ENCODE assay signal across 13 mouse cellular contexts in the genomic region with DNA sequence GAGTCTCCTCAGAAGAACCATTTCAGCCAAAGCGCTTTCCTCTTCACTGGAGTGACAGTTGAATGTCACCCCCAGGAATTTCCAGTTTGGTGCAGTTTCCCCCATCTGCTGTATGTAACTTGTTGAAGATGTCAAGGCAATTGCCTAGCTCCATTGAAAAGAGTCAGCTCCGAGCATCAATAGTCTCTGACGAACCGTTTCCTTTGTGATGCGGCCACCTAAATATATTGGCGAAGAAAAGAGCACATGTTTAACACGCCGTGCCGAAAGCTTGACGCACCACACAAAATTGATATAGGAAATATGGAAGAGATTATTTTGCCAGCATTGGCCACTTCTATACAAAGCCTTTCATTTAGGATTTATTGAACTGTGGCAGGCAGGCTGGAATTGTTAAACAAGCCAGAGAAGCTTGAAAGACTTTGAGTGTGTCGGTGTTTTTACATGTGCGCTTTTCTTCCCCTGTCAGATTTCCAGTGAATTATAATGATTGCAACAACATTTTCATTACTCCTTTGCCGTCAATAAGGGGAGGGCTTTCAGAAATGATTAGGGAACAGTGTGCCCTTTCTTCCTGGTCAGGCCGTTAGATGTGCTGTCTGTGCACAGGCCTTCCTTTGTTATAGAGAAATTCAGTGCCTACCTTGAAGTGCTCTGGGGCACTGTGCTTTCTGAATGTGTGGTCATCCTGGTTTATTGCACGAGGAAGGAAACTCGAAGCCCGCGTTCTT.
A peak's percentile ranks its signal among the peaks of the same experiment; 100 is the strongest.
DNase-seq lines count a peak whose midpoint lies in the region; ATAC-seq lines count a peak whose summit lies in the region.
"Had no signal": no experiment of that assay in that cellular context is flagged by ENCODE, and none has a peak within 500 bp of the region (broad histone marks: within the 10 kb centered on the region; RNA-seq: fewer than 3 reads in every experiment).

No protein-coding gene starts in this region.

- H3K36me3 ChIP-seq in forebrain, embryonic 15.5 days = no peaks in the 10 kb centered on the region
- no peaks in the 10 kb centered on the region for H3K36me3 ChIP-seq in limb, embryonic 11.5 days (ENCODE audit: control insufficient read depth, insufficient read depth, low read length)
- H3K36me3 ChIP-seq: heart, embryonic 12.5 days had no signal

- ATAC-seq in forebrain, embryonic 15.5 days (replicated peaks) = peak; percentile 41; the same call in 1 of the 2 replicates
- ATAC-seq in limb, embryonic 11.5 days (ENCODE audit: insufficient number of reproducible peaks, low FRiP score, low TSS enrichment, low read depth) = peak; percentile 64; the same call in 1 of the 2 replicates

- no peak overlapping the region for H3K4me3 ChIP-seq in forebrain, embryonic 15.5 days
- no peak overlapping the region for H3K4me3 ChIP-seq in limb, embryonic 11.5 days (ENCODE audit: low read depth, low read length)
- H3K4me3 ChIP-seq: heart, embryonic 12.5 days had no signal

- WGBS in forebrain, embryonic 15.5 days = 35% methylated on average over 18 of the region's 18 CpGs
- WGBS in limb, embryonic 11.5 days = 63% methylated on average over 18 of the region's 18 CpGs

- no peaks in the 10 kb centered on the region for H3K27me3 ChIP-seq in forebrain, embryonic 15.5 days
- no peaks in the 10 kb centered on the region for H3K27me3 ChIP-seq in limb, embryonic 11.5 days (ENCODE audit: control insufficient read depth, insufficient read depth, low read length)
- H3K27me3 ChIP-seq: CH12.LX; heart, embryonic 12.5 days had no signal

- no peak overlapping the region for H3K9ac ChIP-seq in forebrain, embryonic 15.5 days (replicated peaks)
- no peak overlapping the region for H3K9ac ChIP-seq in limb, embryonic 11.5 days (ENCODE audit: low read length)
- H3K9ac ChIP-seq: heart, embryonic 12.5 days had no signal

- H3K27ac ChIP-seq in forebrain, embryonic 15.5 days (replicated peaks) = peak overlapping the region; percentile 3; the same call in 1 of the 2 replicates
- no peak overlapping the region for H3K27ac ChIP-seq in limb, embryonic 11.5 days (replicated peaks; ENCODE audit: low read depth, low read length)
- H3K27ac ChIP-seq: stomach, postnatal 0 days had no signal

- peaks cover 30% of the 10 kb centered on the region for H3K4me1 ChIP-seq in forebrain, embryonic 15.5 days
- no peaks in the 10 kb centered on the region for H3K4me1 ChIP-seq in limb, embryonic 11.5 days (ENCODE audit: control insufficient read depth, insufficient read depth, low read length)
- H3K4me1 ChIP-seq: heart, embryonic 12.5 days had no signal

- peak; percentile 76 for DNase-seq in retina, postnatal 1 day
- no peak for DNase-seq in retina, embryonic 14.5 days (ENCODE audit: low spot score)
- DNase-seq in limb, embryonic 11.5 days (ENCODE audit: low spot score) = peak; percentile 31
- DNase-seq in T-cell, adult 2 months (ENCODE audit: low spot score) = no peak
- DNase-seq in spleen, postnatal 36 days (ENCODE audit: low spot score in 2 of 2) = no peak
- DNase-seq in frontal cortex, postnatal 36 days (ENCODE audit: low spot score in 2 of 2) = no peak
- DNase-seq: adrenal gland, postnatal 10 days; kidney, postnatal 36 days; right cerebral cortex, postnatal 4 days had no signal

- H3K9me3 ChIP-seq in forebrain, embryonic 15.5 days = no peaks in the 10 kb centered on the region
- H3K9me3 ChIP-seq in limb, embryonic 11.5 days (ENCODE audit: control insufficient read depth, low read length) = no peaks in the 10 kb centered on the region
- H3K9me3 ChIP-seq: heart, embryonic 12.5 days had no signal

- H3K4me2 ChIP-seq in forebrain, embryonic 15.5 days (replicated peaks) = no peak overlapping the region
- H3K4me2 ChIP-seq in limb, embryonic 11.5 days (ENCODE audit: low read depth, severe bottlenecking) = no peak overlapping the region
- H3K4me2 ChIP-seq: heart, embryonic 12.5 days had no signal

Comparison
In these comparisons a context has a peak if more than half of its experiments do, and no peak if none do; other contexts are left out.
1. DNase-seq: peak in retina, postnatal 1 day (single experiment) and limb, embryonic 11.5 days (single experiment); none in retina, embryonic 14.5 days (single experiment), T-cell, adult 2 months (single experiment), spleen, postnatal 36 days (0 of 2) and frontal cortex, postnatal 36 days (0 of 2).